Mouse (Mus musculus) stomach, embryonic 14.5 days (tissue): ENCODE results near the gene Frmpd1. TPM values are rescaled to one million over a fixed set of nuclear protein-coding genes. Genes with fewer than 3 reads are reported as not detected.

Source experiments
- ATAC-seq: fragments of 200-750 bp; cut with Nextera tagmentation; 2 replicates; pipeline ENCODE4 v1.8.0; 2017; ENCODE audit warnings: low read depth, moderate TSS enrichment; ENCODE audit not compliant: insufficient number of reproducible peaks, insufficient read depth, low FRiP score
- H3K27ac ChIP-seq: fragments of 300-500 bp; sonication (generic); 2 replicates; pipeline ENCODE4 v1.5.1; 2014; ENCODE audit warnings: mild to moderate bottlenecking, low read length, moderate library complexity, mixed read lengths
- H3K27me3 ChIP-seq: fragments of 300-500 bp; sonication (generic); 2 replicates; pipeline ENCODE4 v1.6.1; 2014; ENCODE audit warnings: low read length, control low read depth, mixed read lengths; ENCODE audit not compliant: control insufficient read depth, insufficient read depth
- H3K36me3 ChIP-seq: fragments of 300-500 bp; sonication (generic); 2 replicates; pipeline ENCODE4 v1.6.1; 2014; ENCODE audit warnings: mild to moderate bottlenecking, control low read depth, low read length, moderate library complexity, mixed read lengths; ENCODE audit not compliant: control insufficient read depth, insufficient read depth
- H3K4me1 ChIP-seq: fragments of 300-500 bp; sonication (generic); 2 replicates; pipeline ENCODE4 v1.6.1; 2014; ENCODE audit warnings: low read length, control low read depth, mixed read lengths; ENCODE audit not compliant: control insufficient read depth, insufficient read depth
- H3K4me2 ChIP-seq: fragments of 300-500 bp; sonication (generic); replicated peaks from 2 replicates; pipeline ENCODE4 v1.6.1; 2014; ENCODE audit warnings: low read depth, low read length, control low read depth
- H3K4me3 ChIP-seq: fragments of 300-500 bp; sonication (generic); 2 replicates; pipeline ENCODE4 v1.5.1; 2014; ENCODE audit warnings: low read depth, low read length, control low read depth
- H3K9ac ChIP-seq: fragments of 300-500 bp; sonication (generic); replicated peaks from 2 replicates; pipeline ENCODE4 v1.6.1; 2014; ENCODE audit warnings: low read depth, mild to moderate bottlenecking, control low read depth, low read length, moderate library complexity, mixed read lengths
- H3K9me3 ChIP-seq: fragments of 300-500 bp; sonication (generic); 2 replicates; pipeline ENCODE4 v1.6.1; 2016; ENCODE audit warnings: low read depth, low read length, control low read depth; ENCODE audit not compliant: control insufficient read depth
- WGBS: fragments of 180-500 bp; shearing (Covaris S2); extraction: QIAGEN DNeasy Blood & Tissue Kit; methylation state at CpG from one replicate; pipeline ENCODE4 v1.1.7; 2014; 5-methylcytosine and 5-hydroxymethylcytosine counted together
- polyA plus RNA-seq: library from polyadenylated mRNA; unstranded; fragments of >200 nt; fragmentation: Nextera tagmentation; extraction: Ambion mirVana; gene quantifications from 2 replicates; pipeline ENCODE4 v1.2.1, GENCODE M21; 2014

Gene Frmpd1
- polyA plus RNA-seq, 1 experiment from 2014 or later, result 1.1 TPM

DNA sequence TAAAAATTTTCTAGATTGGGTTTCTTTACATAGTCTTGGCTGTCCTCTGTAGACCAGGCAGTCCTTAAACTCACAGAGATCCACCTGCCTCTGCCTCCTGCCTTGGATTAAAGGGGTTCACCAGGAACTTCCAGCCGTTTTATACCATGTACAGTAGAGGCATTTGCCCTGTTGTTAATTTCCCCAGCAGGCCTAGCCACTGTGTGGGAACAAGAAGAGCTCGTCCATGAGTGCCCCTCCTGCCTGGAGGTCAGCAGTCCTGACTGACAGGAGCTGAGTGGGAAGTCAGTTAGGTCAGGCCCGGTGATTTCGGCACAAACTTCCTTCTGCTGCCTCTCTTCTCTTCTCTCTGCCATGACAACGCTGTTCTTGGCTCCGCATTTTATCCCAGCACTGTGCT, 123.9 kb downstream of the Frmpd1 start:
- no peak overlapping the region for H3K9ac ChIP-seq
- peaks cover 18% of the 10 kb centered on the region for H3K36me3 ChIP-seq
- WGBS, result 89% methylated on average over 6 of the region's 6 CpGs
- H3K27ac ChIP-seq, result no peak overlapping the region
- no peaks in the 10 kb centered on the region for H3K4me1 ChIP-seq
- H3K9me3 ChIP-seq, result no peaks in the 10 kb centered on the region
- no peak overlapping the region for H3K4me2 ChIP-seq
- no peak overlapping the region for H3K4me3 ChIP-seq
- ATAC-seq, result no peak
- no peaks in the 10 kb centered on the region for H3K27me3 ChIP-seq

- no peaks in the 10 kb centered on the region for H3K9me3 ChIP-seq
- no peak overlapping the region for H3K4me2 ChIP-seq
- no peak overlapping the region for H3K4me3 ChIP-seq
- H3K9ac ChIP-seq, result no peak overlapping the region
- H3K36me3 ChIP-seq, result peaks cover 17% of the 10 kb centered on the region; the same call in 1 of the 2 replicates
- no peaks in the 10 kb centered on the region for H3K27me3 ChIP-seq
- WGBS, result 98% methylated on average over 2 of the region's 2 CpGs
- H3K27ac ChIP-seq, result no peak overlapping the region
- no peaks in the 10 kb centered on the region for H3K4me1 ChIP-seq
- ATAC-seq, result no peak
Observed at GRCm38 (mm10) chr4:45311056-45311455, 126.4 kb downstream of the Frmpd1 start.

- peaks cover 7% of the 10 kb centered on the region; the same call in 1 of the 2 replicates for H3K4me1 ChIP-seq
- peaks cover 20% of the 10 kb centered on the region; the same call in 1 of the 2 replicates for H3K36me3 ChIP-seq
- H3K4me3 ChIP-seq, result peak overlapping the region; percentile 84
- H3K27ac ChIP-seq, result peak overlapping the region; percentile 75
- under 1% methylated on average over 56 of the region's 56 CpGs for WGBS
- H3K27me3 ChIP-seq, result no peaks in the 10 kb centered on the region
- peak; percentile 85 for ATAC-seq
- H3K4me2 ChIP-seq, result peak overlapping the region; percentile 55
- H3K9ac ChIP-seq, result peak overlapping the region; percentile 79
- H3K9me3 ChIP-seq, result no peaks in the 10 kb centered on the region
Observed at GRCm38 (mm10) chr4:45320159-45320816, 135.6 kb downstream of the Frmpd1 start.

- no peak overlapping the region for H3K27ac ChIP-seq
- no peak overlapping the region for H3K4me3 ChIP-seq
- H3K4me2 ChIP-seq, result no peak overlapping the region
- no peaks in the 10 kb centered on the region for H3K27me3 ChIP-seq
- 70% methylated on average over 7 of the region's 7 CpGs for WGBS
- no peak for ATAC-seq
- H3K9ac ChIP-seq, result no peak overlapping the region
- no peaks in the 10 kb centered on the region for H3K4me1 ChIP-seq
- H3K36me3 ChIP-seq, result no peaks in the 10 kb centered on the region
- no peaks in the 10 kb centered on the region for H3K9me3 ChIP-seq
Observed at GRCm38 (mm10) chr4:45331139-45331538, 146.5 kb downstream of the Frmpd1 start.

DNA sequence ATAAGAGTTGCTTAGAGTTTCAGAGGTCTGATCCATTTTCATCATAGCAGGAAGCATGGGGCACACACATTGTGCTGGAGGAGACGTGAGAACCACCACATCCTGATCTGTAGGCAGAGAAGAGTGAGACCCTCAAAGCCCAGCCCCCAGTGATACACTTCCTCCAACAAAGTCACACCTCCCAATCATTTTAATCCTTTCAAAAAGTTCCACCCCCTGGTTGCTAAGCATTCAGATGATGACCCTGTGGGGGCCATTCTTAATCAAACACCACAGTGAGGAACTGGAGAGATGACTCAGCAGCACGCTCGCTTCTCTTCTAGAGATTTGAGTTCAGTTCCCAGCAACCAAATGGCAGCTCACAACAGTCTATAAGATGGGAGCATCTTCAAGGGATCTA, 147.8 kb downstream of the Frmpd1 start:
- ATAC-seq, result no peak
- Histone ChIP-seq H3K9me3 (no peaks in the 10 kb centered on the region), H3K36me3 (no peaks in the 10 kb centered on the region), H3K4me1 (no peaks in the 10 kb centered on the region), H3K27me3 (no peaks in the 10 kb centered on the region), H3K27ac (no peak overlapping the region), H3K4me2 (no peak overlapping the region), H3K9ac (no peak overlapping the region), H3K4me3 (no peak overlapping the region)
- WGBS, result 68% methylated on average over 3 of the region's 3 CpGs

Other genes with a start within 250 kb of the Frmpd1 start
- 48.0 and 55.8 TPM in 2 replicates for gene Grhpr, start 203.5 kb upstream of the Frmpd1 start, polyA plus RNA-seq
- 25.4 and 25.6 TPM in 2 replicates for gene Zbtb5, start 172.5 kb upstream of the Frmpd1 start, polyA plus RNA-seq
- 34.6 and 40.7 TPM in 2 replicates for gene Polr1e, start 166.3 kb upstream of the Frmpd1 start, polyA plus RNA-seq
- 10.1 and 11.4 TPM in 2 replicates for gene Fbxo10, start 100.3 kb upstream of the Frmpd1 start, polyA plus RNA-seq
- gene Tomm5, start 76.8 kb upstream of the Frmpd1 start, polyA plus RNA-seq, result 240 and 242 TPM in 2 replicates
- 18.3 and 22.8 TPM in 2 replicates for gene Trmt10b, start 112.3 kb downstream of the Frmpd1 start, polyA plus RNA-seq
- 18.3 and 18.4 TPM in 2 replicates for gene Dcaf10, start 157.2 kb downstream of the Frmpd1 start, polyA plus RNA-seq
- 71.9 and 78.8 TPM in 2 replicates for gene Exosc3, start 157.9 kb downstream of the Frmpd1 start, polyA plus RNA-seq
- gene Slc25a51, start 223.9 kb downstream of the Frmpd1 start, polyA plus RNA-seq, result 63.4 and 67.6 TPM in 2 replicates